Mouse (Mus musculus): Measurements from ENCODE around the gene Akap10. TPM values are rescaled to one million over a fixed set of nuclear protein-coding genes. Genes with fewer than 3 reads are reported as not detected.

Gene Akap10
- 20.7 TPM for polyA plus RNA-seq (2015; fragmentation: Illumina TruSeq; extraction: RNeasy Lipid Tissue Mini Kit (QIAGEN cat#74804); ENCODE audit: low read depth, low replicate concordance)

GRCm38 (mm10) chr11:61930098-61930517, at the start of gene Akap10:
Akap10 (minus strand) TSS chr11:61930252.

DNA sequence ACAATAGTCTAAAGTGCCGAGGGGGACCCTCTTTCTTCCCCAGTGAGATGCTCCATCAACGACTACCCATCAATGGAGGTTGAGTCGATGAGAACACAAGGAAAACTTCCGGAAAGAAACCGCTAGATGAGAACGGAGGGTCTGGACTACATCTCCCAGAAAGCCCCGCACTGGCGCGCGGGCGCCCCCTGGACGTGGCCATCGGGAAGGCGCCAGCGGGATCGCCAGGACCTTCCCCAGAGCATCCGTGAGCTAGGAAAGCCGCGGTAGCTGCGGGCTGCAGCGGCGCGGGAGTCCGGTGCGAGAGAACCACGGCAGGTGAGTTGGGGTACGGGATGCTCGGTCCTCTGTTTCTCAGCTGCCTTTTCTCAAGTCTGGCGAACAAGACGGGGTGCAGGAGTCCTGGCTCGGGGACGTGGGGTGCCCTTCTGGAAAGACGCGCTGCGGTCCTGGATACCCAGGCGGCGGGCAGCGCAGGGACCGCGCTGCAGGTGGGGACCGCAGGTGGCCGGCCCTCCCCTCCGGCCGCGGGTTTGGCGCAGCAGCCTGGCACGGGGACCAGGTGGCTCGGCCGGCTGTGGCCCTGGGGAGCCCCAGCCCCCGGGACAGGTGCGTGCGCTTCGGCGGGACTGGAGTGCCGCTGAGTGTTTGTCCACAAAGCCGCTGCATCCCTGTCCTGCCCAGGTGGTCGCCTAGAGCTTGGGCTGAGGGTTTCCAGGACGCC, 26.7 kb upstream of the Akap10 start, which contains the start of gene Specc1:
Specc1 (plus strand) TSS at position 192 of the 724 bp plus-strand sequence.

GRCm38 (mm10) chr11:61854988-61855411, 75.1 kb downstream of the Akap10 start, which contains the start of gene Ulk2:
Ulk2 (minus strand) TSS chr11:61855073.

Other genes starting within 250 kb of the Akap10 start
- gene Fam83g, start 246.2 kb downstream of the Akap10 start, polyA plus RNA-seq (2015; fragmentation: Illumina TruSeq; extraction: RNeasy Lipid Tissue Mini Kit (QIAGEN cat#74804); ENCODE audit: low read depth, low replicate concordance): not detected
- not detected for gene Slc5a10, start 209.4 kb downstream of the Akap10 start, polyA plus RNA-seq (2015; fragmentation: Illumina TruSeq; extraction: RNeasy Lipid Tissue Mini Kit (QIAGEN cat#74804); ENCODE audit: low read depth, low replicate concordance)
- gene Prpsap2, start 168.2 kb downstream of the Akap10 start, polyA plus RNA-seq (2015; fragmentation: Illumina TruSeq; extraction: RNeasy Lipid Tissue Mini Kit (QIAGEN cat#74804); ENCODE audit: low read depth, low replicate concordance): 55.1 TPM
- 49.6 TPM for gene Ulk2, start 75.2 kb downstream of the Akap10 start, polyA plus RNA-seq (2015; fragmentation: Illumina TruSeq; extraction: RNeasy Lipid Tissue Mini Kit (QIAGEN cat#74804); ENCODE audit: low read depth, low replicate concordance)
- 51.1 TPM for gene Specc1, start 26.5 kb upstream of the Akap10 start, polyA plus RNA-seq (2015; fragmentation: Illumina TruSeq; extraction: RNeasy Lipid Tissue Mini Kit (QIAGEN cat#74804); ENCODE audit: low read depth, low replicate concordance)

Data from brain, adult 10 weeks (tissue).